In genomic region chr19:24861276-24861611, GRCm38 (mm10) we compare ENCODE assay signal across 10 mouse cellular contexts. TPM values are rescaled to one million over a fixed set of nuclear protein-coding genes. Genes with fewer than 3 reads are reported as not detected.
DNase-seq lines count a peak whose midpoint lies in the region; ATAC-seq and TF ChIP-seq lines count a peak whose summit lies in the region.
"Had no signal": no experiment of that assay in that cellular context is flagged by ENCODE, and none has a peak within 500 bp of the region (broad histone marks: within the 10 kb centered on the region; RNA-seq: fewer than 3 reads in every experiment).

No protein-coding gene starts in this region.

- H3K9ac ChIP-seq in liver, adult 2 months (ENCODE audit: low read depth, low read length): peak overlapping the region; percentile 69
- peak overlapping the region; percentile 41 for H3K9ac ChIP-seq in intestine, postnatal 0 days (ENCODE audit: low read depth, low read length)
- peak overlapping the region; percentile 42 for H3K9ac ChIP-seq in neural tube, embryonic 13.5 days

- no peak for DNase-seq in liver, adult 2 months (ENCODE audit: extremely low read depth, low read depth, low spot score)
- no peak for DNase-seq in liver
- no peak for DNase-seq in left cerebral cortex, adult 11 months (ENCODE audit: low spot score)
- no peak for DNase-seq in urinary bladder, adult 2 months (ENCODE audit: low spot score)
- no peak for DNase-seq in urinary bladder, postnatal 4 days (ENCODE audit: low spot score in 2 of 2)
- DNase-seq: thymus, postnatal 14 days had no signal

- H3K4me1 ChIP-seq in liver, adult 2 months (ENCODE audit: control insufficient read depth, insufficient read depth, low read length): no peaks in the 10 kb centered on the region
- H3K4me1 ChIP-seq in embryonic fibroblast, embryonic 13.5 days (ENCODE audit: control insufficient read depth, insufficient read depth, low read length): no peaks in the 10 kb centered on the region
- no peaks in the 10 kb centered on the region; the same call in 1 of the 2 replicates for H3K4me1 ChIP-seq in intestine, postnatal 0 days (replicated peaks; ENCODE audit: control insufficient read depth, insufficient read depth, low read length)
- peaks cover 6% of the 10 kb centered on the region for H3K4me1 ChIP-seq in neural tube, embryonic 13.5 days (replicated peaks)

- peak overlapping the region; percentile 55 for H3K4me3 ChIP-seq in liver, adult 2 months (ENCODE audit: insufficient read depth, low read depth, low read length)
- peak overlapping the region; percentile 6 for H3K4me3 ChIP-seq in embryonic fibroblast, embryonic 13.5 days (ENCODE audit: insufficient read depth, low read length)
- peak overlapping the region; percentile 44 for H3K4me3 ChIP-seq in intestine, postnatal 0 days (ENCODE audit: low read depth, low read length)
- H3K4me3 ChIP-seq in neural tube, embryonic 13.5 days: peak overlapping the region; percentile 41

- H3K27ac ChIP-seq in liver, adult 2 months (replicated peaks; ENCODE audit: insufficient read depth, low read depth, low read length): no peak overlapping the region
- no peak overlapping the region for H3K27ac ChIP-seq in embryonic fibroblast, embryonic 13.5 days (ENCODE audit: insufficient read depth, low read length)
- peak overlapping the region; percentile 6; the same call in 1 of the 2 replicates for H3K27ac ChIP-seq in intestine, postnatal 0 days (ENCODE audit: low read depth, low read length)
- H3K27ac ChIP-seq in neural tube, embryonic 13.5 days (replicated peaks): no peak overlapping the region

- no peak for TF ChIP-seq POLR2A in liver, adult 2 months (IDR thresholded peaks at IDR 0.05; ENCODE audit: extremely low read depth, insufficient read depth, low read length)
- no peak for TF ChIP-seq POLR2A in embryonic fibroblast, embryonic 13.5 days (IDR thresholded peaks at IDR 0.05; ENCODE audit: low read depth, low read length)

- TF ChIP-seq CTCF in liver, adult 2 months (IDR thresholded peaks at IDR 0.05; ENCODE audit: low read depth, low read length): no peak
- TF ChIP-seq CTCF in embryonic fibroblast, embryonic 13.5 days (IDR thresholded peaks at IDR 0.05; ENCODE audit: borderline replicate concordance, insufficient read depth, low read length): no peak
- no peak for TF ChIP-seq CTCF in intestine, postnatal 0 days (IDR thresholded peaks at IDR 0.05; ENCODE audit: low read depth)

- H3K27me3 ChIP-seq in liver, adult 2 months (ENCODE audit: control insufficient read depth, insufficient read depth, low read length): peaks cover 7% of the 10 kb centered on the region
- H3K27me3 ChIP-seq in intestine, postnatal 0 days (replicated peaks; ENCODE audit: control insufficient read depth, insufficient read depth, low read length): peaks cover 2% of the 10 kb centered on the region; the same call in 1 of the 2 replicates
- H3K27me3 ChIP-seq in neural tube, embryonic 13.5 days: peaks cover 39% of the 10 kb centered on the region

- no peaks in the 10 kb centered on the region for H3K9me3 ChIP-seq in intestine, postnatal 0 days (ENCODE audit: control insufficient read depth)
- H3K9me3 ChIP-seq in neural tube, embryonic 13.5 days: no peaks in the 10 kb centered on the region

- WGBS in liver, adult 2 months: 22% methylated on average over 13 of the region's 13 CpGs
- WGBS in intestine, postnatal 0 days: 15% methylated on average over 13 of the region's 13 CpGs
- 18% methylated on average over 13 of the region's 13 CpGs for WGBS in neural tube, embryonic 13.5 days

- H3K79me2 ChIP-seq in liver, adult 2 months (ENCODE audit: control insufficient read depth, insufficient read depth, low read length): no peaks in the 10 kb centered on the region

- peak overlapping the region; percentile 66 for H3K4me2 ChIP-seq in intestine, postnatal 0 days (replicated peaks; ENCODE audit: low read depth)
- peak overlapping the region; percentile 64 for H3K4me2 ChIP-seq in neural tube, embryonic 13.5 days

- ATAC-seq in intestine, postnatal 0 days: peak; percentile 36; the same call in 1 of the 2 replicates
- 0 out of 2 replicates have a peak, but pooled peaks have one; percentile 23 for ATAC-seq in neural tube, embryonic 13.5 days (ENCODE audit: low read depth)

- H3K36me3 ChIP-seq in liver, adult 2 months (ENCODE audit: control insufficient read depth, insufficient read depth, low read length): no peaks in the 10 kb centered on the region
- H3K36me3 ChIP-seq in intestine, postnatal 0 days (ENCODE audit: control insufficient read depth, insufficient read depth): no peaks in the 10 kb centered on the region
- H3K36me3 ChIP-seq in neural tube, embryonic 13.5 days: no peaks in the 10 kb centered on the region

RNA-seq across cellular contexts. Expression of gene Pgm5, which starts 0.4 kb away (rescaled TPM):
- 1.1 and 1.7 TPM in 2 replicates for total RNA-seq in liver, adult 2 months (2014; rRNA removed)
- polyA plus RNA-seq in liver, adult 2 months (2012; rRNA removed): 0.46 and 0.66 TPM in 2 replicates
- 14.3 and 32.8 TPM in 2 replicates for polyA plus RNA-seq in embryonic fibroblast, embryonic 13.5 days (2011; ENCODE audit: insufficient read length, low read depth, missing spikeins)
- 3.3 and 3.5 TPM in 2 replicates for polyA plus RNA-seq in intestine, postnatal 0 days (2015; fragmentation: Nextera tagmentation; extraction: Ambion mirVana)
- polyA plus RNA-seq in neural tube, embryonic 13.5 days (2015; fragmentation: Nextera tagmentation; extraction: Ambion mirVana): 0.66 and 1.6 TPM in 2 replicates
- 279 and 421 TPM in 2 replicates for polyA plus RNA-seq in urinary bladder, adult 2 months (2012; rRNA removed)

RNA-seq across cellular contexts. Expression of gene Gm10053, which starts 14.2 kb away (rescaled TPM):
- 86.5 and 94.5 TPM in 2 replicates for total RNA-seq in liver, adult 2 months (2014; rRNA removed)
- polyA plus RNA-seq in liver, adult 2 months (2012; rRNA removed): 21.8 and 22.9 TPM in 2 replicates
- 136 and 175 TPM in 2 replicates for polyA plus RNA-seq in embryonic fibroblast, embryonic 13.5 days (2011; ENCODE audit: insufficient read length, low read depth, missing spikeins)
- polyA plus RNA-seq in intestine, postnatal 0 days (2015; fragmentation: Nextera tagmentation; extraction: Ambion mirVana): 473 and 580 TPM in 2 replicates
- polyA plus RNA-seq in neural tube, embryonic 13.5 days (2015; fragmentation: Nextera tagmentation; extraction: Ambion mirVana): 278 and 307 TPM in 2 replicates
- 60.7 and 63.3 TPM in 2 replicates for polyA plus RNA-seq in urinary bladder, adult 2 months (2012; rRNA removed)

RNA-seq across cellular contexts. Expression of gene Foxd4, which starts 39.8 kb away (rescaled TPM):
- total RNA-seq in liver, adult 2 months (2014; rRNA removed): not detected in 2 replicates
- not detected in 2 replicates for polyA plus RNA-seq in liver, adult 2 months (2012; rRNA removed)
- not detected in 2 replicates for polyA plus RNA-seq in embryonic fibroblast, embryonic 13.5 days (2011; ENCODE audit: insufficient read length, low read depth, missing spikeins)
- polyA plus RNA-seq in intestine, postnatal 0 days (2015; fragmentation: Nextera tagmentation; extraction: Ambion mirVana): not detected in 2 replicates
- not detected in 2 replicates for polyA plus RNA-seq in neural tube, embryonic 13.5 days (2015; fragmentation: Nextera tagmentation; extraction: Ambion mirVana)
- not detected in 2 replicates for polyA plus RNA-seq in urinary bladder, adult 2 months (2012; rRNA removed)
- total RNA-seq: left cerebral cortex, postnatal 25 days had no signal
